ENCODE assay signal across 7 mouse cellular contexts in the genomic region with DNA sequence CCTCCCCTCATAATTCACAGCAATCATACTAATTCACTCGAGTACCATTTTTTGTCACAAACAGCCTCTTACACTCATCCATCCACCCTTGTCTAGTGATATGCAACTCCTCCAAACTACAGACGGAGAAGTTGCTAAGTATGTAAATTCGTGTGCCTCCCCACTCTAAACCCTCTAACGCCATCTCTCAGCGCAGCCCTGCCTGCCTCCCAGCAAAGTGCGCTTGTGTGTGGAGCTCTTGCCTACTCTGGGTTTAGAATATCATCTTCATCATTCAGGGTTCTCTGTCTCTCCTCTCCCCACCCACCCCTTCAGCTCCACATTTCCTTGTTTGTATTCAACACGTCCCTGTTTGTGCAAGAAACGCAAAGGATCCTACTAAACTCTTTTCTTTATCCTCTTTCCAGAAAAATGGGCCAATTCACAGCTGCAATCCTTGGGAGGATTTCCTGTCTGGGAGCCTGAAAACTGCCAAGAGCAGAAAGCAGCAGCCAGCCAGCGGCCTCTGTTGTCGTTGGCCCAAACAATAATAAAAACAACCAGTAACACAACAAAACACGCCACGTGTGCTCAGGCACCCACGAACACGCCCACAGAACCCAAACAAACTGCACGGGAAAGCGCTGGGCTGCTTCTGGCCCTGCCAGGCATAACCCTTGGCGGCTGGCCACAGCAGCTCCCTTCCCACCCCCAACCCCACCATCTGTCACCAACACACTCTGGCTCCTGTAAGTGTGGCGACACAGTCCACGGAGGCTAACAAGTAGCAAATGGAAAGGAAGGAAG.
DNase-seq lines count a peak whose midpoint lies in the region; ATAC-seq lines count a peak whose summit lies in the region.

No protein-coding gene starts in this region.

- 34% methylated on average over 19 of the region's 19 CpGs for WGBS in embryonic facial prominence, embryonic 11.5 days
- WGBS in intestine, embryonic 16.5 days: 36% methylated on average over 19 of the region's 19 CpGs
- 44% methylated on average over 19 of the region's 19 CpGs for WGBS in midbrain, embryonic 15.5 days
- 31% methylated on average over 19 of the region's 19 CpGs for WGBS in stomach, embryonic 16.5 days

- H3K27ac ChIP-seq in embryonic facial prominence, embryonic 11.5 days (replicated peaks; ENCODE audit: low read depth, low read length): no peak overlapping the region
- no peak overlapping the region for H3K27ac ChIP-seq in intestine, embryonic 16.5 days (ENCODE audit: low read length)
- H3K27ac ChIP-seq in midbrain, embryonic 15.5 days: 0 out of 2 replicates have a peak overlapping the region, but pooled peaks have one; percentile 22
- no peak overlapping the region for H3K27ac ChIP-seq in stomach, embryonic 16.5 days (ENCODE audit: low read length)

- intact Hi-C loops in left cerebral cortex, postnatal 36 days (cut with DNase I): loop anchor here (5.0 kb wide), 1 partner anchor 189 kb away; a partner anchor contains a TSS

- no peaks in the 10 kb centered on the region for H3K9me3 ChIP-seq in embryonic facial prominence, embryonic 11.5 days (replicated peaks; ENCODE audit: control insufficient read depth, low read length)
- H3K9me3 ChIP-seq in intestine, embryonic 16.5 days (ENCODE audit: control insufficient read depth, low read length): no peaks in the 10 kb centered on the region
- no peaks in the 10 kb centered on the region for H3K9me3 ChIP-seq in midbrain, embryonic 15.5 days
- no peaks in the 10 kb centered on the region for H3K9me3 ChIP-seq in stomach, embryonic 16.5 days (replicated peaks; ENCODE audit: control insufficient read depth, low read length)

- ATAC-seq in embryonic facial prominence, embryonic 11.5 days (replicated peaks; ENCODE audit: insufficient number of reproducible peaks, low FRiP score, low TSS enrichment, low read depth): peak; percentile 80; the same call in 1 of the 2 replicates
- ATAC-seq in intestine, embryonic 16.5 days: 0 out of 2 replicates have a peak, but pooled peaks have one; percentile 38
- peak; percentile 79 for ATAC-seq in midbrain, embryonic 15.5 days (replicated peaks)
- no peak for ATAC-seq in stomach, embryonic 16.5 days (ENCODE audit: insufficient read depth, low FRiP score)

- H3K36me3 ChIP-seq in embryonic facial prominence, embryonic 11.5 days (replicated peaks; ENCODE audit: control insufficient read depth, insufficient read depth, low read depth, low read length): no peaks in the 10 kb centered on the region
- H3K36me3 ChIP-seq in intestine, embryonic 16.5 days (ENCODE audit: control insufficient read depth, insufficient read depth, low read length): no peaks in the 10 kb centered on the region
- no peaks in the 10 kb centered on the region for H3K36me3 ChIP-seq in midbrain, embryonic 15.5 days (replicated peaks)
- no peaks in the 10 kb centered on the region for H3K36me3 ChIP-seq in stomach, embryonic 16.5 days (ENCODE audit: control insufficient read depth, insufficient read depth, low read length)

- no peak overlapping the region for H3K4me3 ChIP-seq in embryonic facial prominence, embryonic 11.5 days (ENCODE audit: low read depth, low read length)
- peak overlapping the region; percentile 8; the same call in 1 of the 2 replicates for H3K4me3 ChIP-seq in intestine, embryonic 16.5 days (ENCODE audit: low read length)
- no peak overlapping the region for H3K4me3 ChIP-seq in midbrain, embryonic 15.5 days
- peak overlapping the region; percentile 4; the same call in 1 of the 2 replicates for H3K4me3 ChIP-seq in stomach, embryonic 16.5 days (replicated peaks; ENCODE audit: low read length)

- no peaks in the 10 kb centered on the region for H3K27me3 ChIP-seq in embryonic facial prominence, embryonic 11.5 days (ENCODE audit: control insufficient read depth, insufficient read depth, low read length)
- no peaks in the 10 kb centered on the region for H3K27me3 ChIP-seq in intestine, embryonic 16.5 days (replicated peaks; ENCODE audit: control insufficient read depth, insufficient read depth, low read length)
- no peaks in the 10 kb centered on the region for H3K27me3 ChIP-seq in midbrain, embryonic 15.5 days (replicated peaks)
- H3K27me3 ChIP-seq in stomach, embryonic 16.5 days (ENCODE audit: control insufficient read depth, insufficient read depth, low read length): no peaks in the 10 kb centered on the region

- no peaks in the 10 kb centered on the region for H3K4me1 ChIP-seq in embryonic facial prominence, embryonic 11.5 days (ENCODE audit: control insufficient read depth, insufficient read depth, low read length)
- no peaks in the 10 kb centered on the region for H3K4me1 ChIP-seq in intestine, embryonic 16.5 days (ENCODE audit: control insufficient read depth, insufficient read depth, low read length)
- H3K4me1 ChIP-seq in midbrain, embryonic 15.5 days: peaks cover 9% of the 10 kb centered on the region; the same call in 1 of the 2 replicates
- H3K4me1 ChIP-seq in stomach, embryonic 16.5 days (ENCODE audit: control insufficient read depth, insufficient read depth, low read length): 0 out of 2 replicates have a peak, but pooled peaks cover 7% of the 10 kb centered on the region

- peak; percentile 93 for DNase-seq in brain, adult 2 months (ENCODE audit: low read depth, low spot score)
- DNase-seq in embryonic facial prominence, embryonic 11.5 days (ENCODE audit: low spot score): peak; percentile 49
- peak; percentile 96 for DNase-seq in heart, adult 11 months
- DNase-seq in left cerebral cortex, postnatal 36 days (ENCODE audit: low spot score in 2 of 2): peak; percentile 50 to 54

- H3K4me2 ChIP-seq in embryonic facial prominence, embryonic 11.5 days (ENCODE audit: low read depth, low read length): peak overlapping the region; percentile 38
- peak overlapping the region; percentile 35; the same call in 1 of the 2 replicates for H3K4me2 ChIP-seq in intestine, embryonic 16.5 days (ENCODE audit: low read depth, low read length)
- H3K4me2 ChIP-seq in midbrain, embryonic 15.5 days: peak overlapping the region; percentile 39
- H3K4me2 ChIP-seq in stomach, embryonic 16.5 days (ENCODE audit: low read depth, low read length): peak overlapping the region; percentile 42

- H3K9ac ChIP-seq in embryonic facial prominence, embryonic 11.5 days (replicated peaks; ENCODE audit: low read length): peak overlapping the region; percentile 26; the same call in 1 of the 2 replicates
- H3K9ac ChIP-seq in intestine, embryonic 16.5 days (ENCODE audit: low read depth, low read length): no peak overlapping the region
- H3K9ac ChIP-seq in midbrain, embryonic 15.5 days: no peak overlapping the region
- H3K9ac ChIP-seq in stomach, embryonic 16.5 days (ENCODE audit: low read length): peak overlapping the region; percentile 15; the same call in 1 of the 2 replicates

Comparison
In these comparisons a context has a peak if more than half of its experiments do, and no peak if none do; other contexts are left out.
1. H3K4me3 ChIP-seq: peak in intestine, embryonic 16.5 days (single experiment) and stomach, embryonic 16.5 days (single experiment); none in embryonic facial prominence, embryonic 11.5 days (single experiment) and midbrain, embryonic 15.5 days (single experiment).
2. H3K9ac ChIP-seq: peak in embryonic facial prominence, embryonic 11.5 days (single experiment) and stomach, embryonic 16.5 days (single experiment); none in intestine, embryonic 16.5 days (single experiment) and midbrain, embryonic 15.5 days (single experiment).
3. Peak in every context shown above with its lines, with median percentiles within 50 percentile points of each other: DNase-seq and H3K4me2 ChIP-seq.